In the genomic region with DNA sequence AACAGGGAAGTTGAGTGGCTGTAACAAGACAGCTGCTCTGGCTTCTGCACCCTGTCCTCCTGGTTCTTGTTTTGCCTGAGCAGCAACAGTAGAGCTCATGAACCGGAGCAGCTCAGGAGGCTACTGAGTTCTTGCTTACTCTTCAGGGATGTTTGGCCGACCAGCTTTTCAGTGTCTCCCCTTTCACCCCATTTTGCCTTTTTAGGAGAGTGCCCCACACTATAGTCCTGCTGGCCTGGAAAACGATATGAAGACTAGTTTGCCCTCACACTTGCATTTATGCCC, we compare ENCODE assay signal across 15 mouse cellular contexts. TPM values are rescaled to one million over a fixed set of nuclear protein-coding genes. Genes with fewer than 3 reads are reported as not detected.
DNase-seq lines count a peak whose midpoint lies in the region; ATAC-seq and TF ChIP-seq lines count a peak whose summit lies in the region.
"Had no signal": no experiment of that assay in that cellular context is flagged by ENCODE, and none has a peak within 500 bp of the region (broad histone marks: within the 10 kb centered on the region; RNA-seq: fewer than 3 reads in every experiment).

No protein-coding gene starts in this region.

- no peak overlapping the region for H3K4me3 ChIP-seq in heart, adult 2 months
- H3K4me3 ChIP-seq in lung, embryonic 16.5 days (ENCODE audit: low read length): no peak overlapping the region
- H3K4me3 ChIP-seq in limb, embryonic 10.5 days: no peak overlapping the region
- H3K4me3 ChIP-seq: heart, embryonic 13.5 days; hindbrain, embryonic 15.5 days; midbrain, embryonic 10.5 days had no signal

- TF ChIP-seq POLR2A in heart, adult 2 months (IDR thresholded peaks at IDR 0.05; ENCODE audit: insufficient read depth, low read depth, low read length): no peak

- intact Hi-C loops in heart, adult 2 months (cut with DNase I): loop anchor here (5.0 kb wide), 1 partner anchor 51 kb away; no protein-coding TSS in a partner anchor
- intact Hi-C loops in left cerebral cortex, postnatal 14 days (cut with DNase I): no loop called here

- peaks cover 8% of the 10 kb centered on the region; the same call in 1 of the 2 replicates for H3K79me2 ChIP-seq in heart, adult 2 months (replicated peaks; ENCODE audit: control insufficient read depth, insufficient read depth, low read length)

- H3K9ac ChIP-seq in heart, adult 2 months (ENCODE audit: low read depth, low read length): no peak overlapping the region
- H3K9ac ChIP-seq in lung, embryonic 16.5 days (ENCODE audit: low read length): no peak overlapping the region
- H3K9ac ChIP-seq: heart, embryonic 13.5 days; hindbrain, embryonic 15.5 days had no signal

- 67% methylated on average over 3 of the region's 3 CpGs for WGBS in heart, adult 2 months
- 51% methylated on average over 3 of the region's 3 CpGs for WGBS in lung, embryonic 16.5 days
- WGBS in limb, embryonic 10.5 days: 86% methylated on average over 3 of the region's 3 CpGs

- peaks cover 25% of the 10 kb centered on the region for H3K4me1 ChIP-seq in heart, adult 2 months (ENCODE audit: control insufficient read depth, insufficient read depth, low read length)
- H3K4me1 ChIP-seq in lung, embryonic 16.5 days (replicated peaks; ENCODE audit: control insufficient read depth, insufficient read depth, low read length): peaks cover 19% of the 10 kb centered on the region
- H3K4me1 ChIP-seq in limb, embryonic 10.5 days: peaks cover 31% of the 10 kb centered on the region
- H3K4me1 ChIP-seq: midbrain, embryonic 10.5 days had no signal

- H3K36me3 ChIP-seq in heart, adult 2 months (ENCODE audit: control insufficient read depth, insufficient read depth, low read length): peaks cover 15% of the 10 kb centered on the region
- no peaks in the 10 kb centered on the region for H3K36me3 ChIP-seq in lung, embryonic 16.5 days (ENCODE audit: control insufficient read depth, insufficient read depth, low read length)
- no peaks in the 10 kb centered on the region for H3K36me3 ChIP-seq in limb, embryonic 10.5 days
- H3K36me3 ChIP-seq: heart, embryonic 13.5 days; hindbrain, embryonic 15.5 days had no signal

- DNase-seq in heart, adult 2 months: peak in 1 of 2 experiments; percentile 26
- no peak for DNase-seq in heart, adult 9 months (ENCODE audit: low spot score in 2 of 2)
- no peak for DNase-seq in lung, postnatal 25 days (ENCODE audit: low spot score)
- peak; percentile 41 to 42 for DNase-seq in kidney, postnatal 36 days
- DNase-seq in left cerebral cortex, postnatal 14 days (ENCODE audit: low spot score in 2 of 2): no peak
- no peak for DNase-seq in limb, embryonic 10.5 days (ENCODE audit: low spot score)
- DNase-seq: cerebellum, adult 11-12 months; layer of hippocampus, postnatal 36 days; retina, postnatal 1 day; thymus, postnatal 25 days had no signal

- TF ChIP-seq CTCF in heart, adult 2 months (IDR thresholded peaks at IDR 0.05): no peak

- H3K27ac ChIP-seq in heart, adult 2 months: peak overlapping the region; percentile 10; the same call in 1 of the 2 replicates
- peak overlapping the region; percentile 2; the same call in 1 of the 2 replicates for H3K27ac ChIP-seq in lung, embryonic 16.5 days (ENCODE audit: low read length)
- H3K27ac ChIP-seq in limb, embryonic 10.5 days: no peak overlapping the region
- H3K27ac ChIP-seq: heart, embryonic 13.5 days; hindbrain, embryonic 15.5 days; midbrain, embryonic 10.5 days had no signal

- no peak for ATAC-seq in lung, embryonic 16.5 days (ENCODE audit: low read depth)
- ATAC-seq in CD4-positive, CD25-positive, alpha-beta regulatory T cell, adult 4 months: no peak

- H3K27me3 ChIP-seq in heart, adult 2 months (ENCODE audit: control insufficient read depth, insufficient read depth, low read length): no peaks in the 10 kb centered on the region
- H3K27me3 ChIP-seq in lung, embryonic 16.5 days (ENCODE audit: control insufficient read depth, insufficient read depth, low read depth, low read length): no peaks in the 10 kb centered on the region
- H3K27me3 ChIP-seq in limb, embryonic 10.5 days (ENCODE audit: low read depth, poor library complexity, severe bottlenecking): no peaks in the 10 kb centered on the region
- H3K27me3 ChIP-seq: heart, embryonic 13.5 days; hindbrain, embryonic 15.5 days had no signal

- no peak for TF ChIP-seq EP300 in heart, adult 2 months (IDR thresholded peaks at IDR 0.05; ENCODE audit: insufficient read depth, low read depth, low read length)

- no peaks in the 10 kb centered on the region for H3K9me3 ChIP-seq in lung, embryonic 16.5 days (ENCODE audit: control insufficient read depth, low read length)
- no peaks in the 10 kb centered on the region for H3K9me3 ChIP-seq in limb, embryonic 10.5 days (replicated peaks)
- H3K9me3 ChIP-seq: heart, embryonic 13.5 days; hindbrain, embryonic 15.5 days had no signal

- H3K4me2 ChIP-seq in lung, embryonic 16.5 days (ENCODE audit: low read depth, low read length): no peak overlapping the region
- H3K4me2 ChIP-seq: heart, embryonic 13.5 days; hindbrain, embryonic 15.5 days had no signal

RNA-seq across cellular contexts. Expression of a gene that starts 14.8 kb away (rescaled TPM):
- total RNA-seq in heart, adult 2 months (2021): 10 to 100 TPM; 63.2 to 67.2 TPM
- 13.5 and 34.8 TPM in 2 replicates for polyA plus RNA-seq in heart, adult 2 months (2012; rRNA removed)
- polyA plus RNA-seq in lung, embryonic 16.5 days (2015; fragmentation: Nextera tagmentation; extraction: Ambion mirVana): 22.3 and 26.2 TPM in 2 replicates
- total RNA-seq in left cerebral cortex, postnatal 14 days (2021): 100 to 1,000 TPM; 117 to 125 TPM
- 23.8 and 27.5 TPM in 2 replicates for polyA plus RNA-seq in limb, embryonic 10.5 days (2016; fragmentation: Nextera tagmentation; extraction: Ambion mirVana)
- polyA plus RNA-seq in CD4-positive, CD25-positive, alpha-beta regulatory T cell, adult 4 months (2017; shearing (Covaris generic)): 10 to 100 TPM; 21.6 to 25.6 TPM

Comparison
In these comparisons a context has a peak if more than half of its experiments do, and no peak if none do; other contexts are left out.
1. DNase-seq: peak in kidney, postnatal 36 days (2 of 2); none in heart, adult 9 months (0 of 2), lung, postnatal 25 days (single experiment), left cerebral cortex, postnatal 14 days (0 of 2) and limb, embryonic 10.5 days (single experiment).